Mouse (Mus musculus) brown adipose tissue, adult 24 weeks (tissue): Measurements from ENCODE around the gene Tsga10ip. TPM values are rescaled to one million over a fixed set of nuclear protein-coding genes. Genes with fewer than 3 reads are reported as not detected.
"Not testable (repeated sequence)": the region's sequence is repeated elsewhere in the genome, so short reads cannot be mapped to it uniquely, and the experiment has no call there.

Experiments used
- H3K27ac ChIP-seq: fragments of 200-500 bp; replicated peaks from 2 replicates; pipeline ENCODE4 v1.5.1; 2012; ENCODE audit warnings: low read depth, mild to moderate bottlenecking, low read length
- H3K4me1 ChIP-seq: fragments of 200-500 bp; 2 replicates; pipeline ENCODE4 v1.6.1; 2012; ENCODE audit warnings: low read length, mixed read lengths; ENCODE audit not compliant: control insufficient read depth, insufficient read depth, insufficient read length
- H3K4me3 ChIP-seq: fragments of 200-500 bp; 2 replicates; pipeline ENCODE4 v1.5.1; 2012; ENCODE audit warnings: low read depth, mild to moderate bottlenecking, low read length, moderate library complexity; ENCODE audit not compliant: insufficient read depth
- polyA plus RNA-seq: library from polyadenylated mRNA; stranded (reverse); fragments of >200 nt; gene quantifications from 2 replicates; pipeline ENCODE4 v1.2.4, GENCODE M21; 2012; ENCODE audit not compliant: missing spikeins, insufficient read depth, insufficient read length

Gene Tsga10ip
- polyA plus RNA-seq, 1 experiment: not detected

- H3K4me3 ChIP-seq: no peak overlapping the region
Measured at GRCm38 (mm10) chr19:5411961-5412360, 9.6 kb upstream of the Tsga10ip start.

GRCm38 (mm10) chr19:5410641-5411040, 8.3 kb upstream of the Tsga10ip start:
- no peak overlapping the region for H3K27ac ChIP-seq
- H3K4me3 ChIP-seq: no peak overlapping the region
- peaks cover 17% of the 10 kb centered on the region for H3K4me1 ChIP-seq

More at GRCm38 (mm10) chr19:5411961-5412360, 9.6 kb upstream of the Tsga10ip start:
- peaks cover 15% of the 10 kb centered on the region for H3K4me1 ChIP-seq
- no peak overlapping the region for H3K27ac ChIP-seq

GRCm38 (mm10) chr19:5409068-5409467, 6.7 kb upstream of the Tsga10ip start:
- H3K27ac ChIP-seq: peak overlapping the region; percentile 88
- H3K4me3 ChIP-seq: no peak overlapping the region
- H3K4me1 ChIP-seq: peaks cover 17% of the 10 kb centered on the region

- peak overlapping the region; percentile 92 for H3K4me3 ChIP-seq
- peaks cover 17% of the 10 kb centered on the region for H3K4me1 ChIP-seq
- peak overlapping the region; percentile 100 for H3K27ac ChIP-seq
Measured at GRCm38 (mm10) chr19:5408057-5409001, 6.0 kb upstream of the Tsga10ip start.

GRCm38 (mm10) chr19:5407133-5407532, 4.8 kb upstream of the Tsga10ip start:
- H3K4me1 ChIP-seq: peaks cover 17% of the 10 kb centered on the region
- H3K27ac ChIP-seq: peak overlapping the region; percentile 100
- H3K4me3 ChIP-seq: peak overlapping the region; percentile 92

DNA sequence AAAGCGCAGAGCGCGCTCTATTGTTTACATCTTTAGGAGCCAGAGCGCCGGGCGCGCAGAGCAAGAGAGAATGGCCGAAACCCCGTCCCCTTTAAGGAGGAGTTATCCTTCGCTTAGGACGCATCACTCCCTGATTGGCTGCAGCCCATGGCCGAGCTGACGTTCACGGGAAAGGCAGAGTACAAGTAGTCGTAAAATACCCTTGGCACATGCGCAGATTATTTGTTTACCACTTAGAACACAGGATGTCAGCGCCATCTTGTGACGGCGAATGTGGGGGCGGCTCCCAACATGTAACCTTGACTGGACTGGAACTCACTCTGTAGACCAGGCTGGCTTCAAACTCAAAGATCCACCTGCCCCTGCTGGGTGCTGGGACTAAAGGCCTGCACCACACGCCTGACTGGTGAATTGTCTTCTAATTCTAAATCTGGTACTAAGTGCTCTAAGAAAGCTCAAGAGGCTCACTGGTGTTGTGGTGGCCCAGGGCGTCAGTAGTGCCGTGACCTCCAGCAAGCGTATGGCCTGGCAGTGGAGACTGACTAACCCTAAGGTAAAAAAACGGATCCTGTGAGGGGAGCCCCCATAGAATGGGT, 4.3 kb upstream of the Tsga10ip start:
- peak overlapping the region; percentile 92 for H3K4me3 ChIP-seq
- peak overlapping the region; percentile 100 for H3K27ac ChIP-seq

DNA sequence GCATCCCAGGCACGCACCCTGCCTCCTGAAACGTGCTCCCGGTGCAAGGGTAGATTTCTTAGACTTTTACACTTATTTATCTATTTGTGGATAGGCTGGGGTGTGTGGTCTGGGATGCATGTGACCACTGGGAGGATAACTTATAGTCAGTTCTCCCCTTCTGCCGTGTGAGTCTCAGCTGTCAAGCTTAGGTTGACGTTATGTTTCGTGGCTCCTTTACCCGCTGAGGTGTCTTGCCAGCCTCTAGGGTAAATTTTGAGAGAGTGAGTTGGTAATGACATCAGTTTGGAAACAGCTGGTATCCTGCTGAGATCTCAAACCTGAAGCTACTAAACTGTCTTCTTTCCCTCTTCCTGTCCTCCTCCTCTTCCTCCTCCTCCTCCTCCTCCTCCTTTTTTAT, 3.6 kb upstream of the Tsga10ip start:
- Histone ChIP-seq H3K4me3 (peak overlapping the region; percentile 58), H3K4me1 (peaks cover 17% of the 10 kb centered on the region), H3K27ac (peak overlapping the region; percentile 68)

More for the DNA sequence above, 4.3 kb upstream of the Tsga10ip start:
- peaks cover 17% of the 10 kb centered on the region for H3K4me1 ChIP-seq

GRCm38 (mm10) chr19:5401073-5401472, 1.3 kb downstream of the Tsga10ip start:
- H3K4me3 ChIP-seq, H3K27ac ChIP-seq, H3K4me1 ChIP-seq: not testable (repeated sequence)

DNA sequence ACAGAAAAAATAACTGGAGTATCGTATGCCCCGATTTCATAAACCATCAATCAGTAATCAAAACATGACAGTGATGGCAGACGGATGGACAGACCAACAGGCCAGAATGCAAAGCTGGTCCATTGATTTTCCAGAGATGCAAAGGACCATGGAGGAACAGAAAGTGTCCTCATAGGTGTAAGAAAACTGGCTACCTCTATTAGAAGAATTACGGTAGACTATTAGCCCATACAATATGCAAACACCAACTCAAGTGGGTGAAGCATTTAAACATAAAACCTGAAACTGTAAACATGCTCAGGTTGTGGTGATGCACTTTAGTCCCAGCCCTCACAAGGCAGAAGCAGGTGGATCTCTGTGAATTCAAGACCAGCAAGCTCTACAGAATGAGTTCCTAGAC, 7.0 kb downstream of the Tsga10ip start:
- Histone ChIP-seq H3K4me3 (no peak overlapping the region), H3K27ac (no peak overlapping the region), H3K4me1 (0 out of 2 replicates have a peak, but pooled peaks cover 2% of the 10 kb centered on the region)

DNA sequence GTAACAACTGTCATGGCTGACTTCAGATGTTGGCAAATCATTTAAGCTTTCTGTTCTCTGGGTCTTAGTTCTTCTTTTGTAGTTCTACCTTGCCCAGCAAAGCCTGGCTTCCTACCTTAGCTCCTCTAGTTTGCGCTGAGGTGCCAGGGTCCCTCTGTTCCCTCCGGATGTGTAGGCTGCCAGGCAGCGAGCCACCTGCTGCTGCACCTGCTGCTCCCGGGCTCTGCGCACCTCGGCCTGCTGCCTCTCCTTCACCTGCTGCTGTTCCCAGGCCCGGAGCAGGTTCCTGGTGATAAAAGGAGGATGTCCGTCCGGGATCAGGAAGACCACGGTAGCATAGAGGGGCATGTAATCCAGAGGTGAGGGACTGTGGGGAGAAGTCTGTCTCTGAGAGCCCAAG, 8.2 kb downstream of the Tsga10ip start:
- Histone ChIP-seq H3K4me3 (no peak overlapping the region), H3K4me1 (peaks cover 8% of the 10 kb centered on the region; the same call in 1 of the 2 replicates), H3K27ac (no peak overlapping the region)

DNA sequence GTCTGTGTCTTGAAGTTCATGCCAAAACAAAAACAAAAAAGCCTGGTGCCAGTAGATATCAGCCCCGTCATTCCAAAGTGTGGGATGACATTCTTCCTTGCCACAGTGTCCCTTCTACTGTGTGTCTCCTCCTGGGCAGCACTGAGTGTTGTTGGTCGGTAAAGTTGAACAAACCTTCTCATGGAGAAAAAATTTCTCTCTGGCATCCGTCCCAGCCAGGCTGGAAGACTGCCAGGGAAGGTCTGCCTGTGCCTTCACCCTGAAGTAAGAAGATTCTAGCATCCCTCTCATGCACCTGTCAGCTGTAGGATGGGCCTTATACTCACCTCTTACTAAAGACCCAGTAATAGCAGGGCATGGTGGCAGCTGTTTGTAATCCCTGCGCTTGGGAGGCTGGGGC, 9.4 kb downstream of the Tsga10ip start:
- peaks cover 8% of the 10 kb centered on the region; the same call in 1 of the 2 replicates for H3K4me1 ChIP-seq
- H3K4me3 ChIP-seq: no peak overlapping the region
- H3K27ac ChIP-seq: no peak overlapping the region

DNA sequence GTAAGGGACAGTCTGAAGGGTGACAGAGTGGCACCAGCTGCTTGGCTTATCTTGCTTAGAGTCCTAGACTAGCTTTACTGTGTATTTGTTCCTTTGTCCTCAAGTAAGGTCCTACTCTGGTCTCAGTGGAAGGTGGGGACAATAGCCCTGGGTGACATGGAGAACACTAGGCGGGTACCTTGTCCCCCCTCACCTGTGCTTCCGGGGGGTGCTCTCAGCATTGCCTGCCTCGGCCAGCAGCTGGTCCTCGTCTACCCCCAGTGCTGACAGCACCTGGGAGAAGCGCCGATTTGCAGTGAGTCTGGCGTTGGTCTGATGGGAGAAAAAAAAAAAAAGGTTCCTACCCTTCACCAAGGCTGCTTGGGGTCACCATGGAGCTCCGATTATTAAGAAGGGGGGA, 11.9 kb downstream of the Tsga10ip start:
- H3K4me3 ChIP-seq: no peak overlapping the region
- H3K4me1 ChIP-seq: peaks cover 14% of the 10 kb centered on the region; the same call in 1 of the 2 replicates
- H3K27ac ChIP-seq: no peak overlapping the region

DNA sequence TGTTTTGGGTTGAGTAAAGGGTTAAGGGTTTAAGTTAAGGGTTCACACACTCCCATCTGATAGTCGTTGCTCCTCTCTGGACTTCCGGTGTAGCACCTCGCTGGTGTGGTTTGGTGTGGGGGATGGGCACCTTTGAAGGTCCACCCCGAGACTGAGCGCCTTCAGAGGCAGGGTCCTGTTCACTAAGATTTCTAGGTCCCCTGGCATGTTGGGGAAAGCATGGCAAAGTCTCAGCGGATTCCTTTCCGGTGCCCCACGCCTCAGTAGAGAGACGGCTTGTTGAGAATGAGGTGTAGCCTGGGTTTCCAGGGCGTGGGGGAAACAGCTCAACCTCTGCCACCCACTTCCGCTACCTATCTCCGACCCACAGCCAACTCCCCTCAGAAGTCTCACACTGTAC, 12.7 kb downstream of the Tsga10ip start:
- peak overlapping the region; percentile 82 for H3K4me3 ChIP-seq
- peaks cover 14% of the 10 kb centered on the region; the same call in 1 of the 2 replicates for H3K4me1 ChIP-seq
- H3K27ac ChIP-seq: 0 out of 2 replicates have a peak overlapping the region, but pooled peaks have one; percentile 15

DNA sequence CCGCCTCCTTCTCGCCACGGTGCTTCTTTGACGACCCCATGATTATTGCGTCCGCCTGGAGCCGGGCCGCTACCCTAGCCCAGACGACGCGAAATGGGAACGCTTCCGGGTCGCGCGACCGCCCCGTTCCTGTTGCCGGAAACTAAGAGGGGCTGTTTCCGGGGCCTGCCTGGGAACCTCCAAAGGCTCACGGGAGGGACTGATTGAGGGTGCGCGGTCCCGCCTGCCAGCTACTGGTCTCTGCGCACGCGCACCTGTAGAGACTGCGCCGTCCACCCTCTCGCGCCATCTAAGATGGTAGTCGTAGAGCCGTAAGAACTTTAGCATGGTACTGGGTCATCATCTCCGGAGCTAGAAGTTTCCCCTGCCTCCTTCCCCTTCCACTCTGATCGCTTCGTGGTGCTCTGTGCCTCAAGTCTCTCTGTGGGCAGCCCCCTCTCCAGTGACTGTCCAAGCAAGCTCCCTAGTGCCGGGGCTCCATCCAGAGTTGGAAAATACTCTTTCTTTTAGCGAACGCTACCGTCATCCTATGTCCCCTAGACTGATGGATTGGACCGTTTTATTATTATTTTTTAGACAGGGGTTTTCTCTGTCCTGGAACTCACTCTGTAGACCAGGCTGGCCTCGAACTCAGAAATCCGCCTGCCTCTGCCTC, 13.6 kb downstream of the Tsga10ip start, which contains the start of gene Sart1:
TSS of gene Sart1 (minus strand) at position 116 of the 655 bp plus-strand sequence.
- H3K4me3 ChIP-seq: peak within 1 kb of the TSS; percentile 92
- peak within 1 kb of the TSS; percentile 83 for H3K27ac ChIP-seq
- H3K4me1 ChIP-seq: peaks cover 14% of the 10 kb centered on the region; the same call in 1 of the 2 replicates

DNA sequence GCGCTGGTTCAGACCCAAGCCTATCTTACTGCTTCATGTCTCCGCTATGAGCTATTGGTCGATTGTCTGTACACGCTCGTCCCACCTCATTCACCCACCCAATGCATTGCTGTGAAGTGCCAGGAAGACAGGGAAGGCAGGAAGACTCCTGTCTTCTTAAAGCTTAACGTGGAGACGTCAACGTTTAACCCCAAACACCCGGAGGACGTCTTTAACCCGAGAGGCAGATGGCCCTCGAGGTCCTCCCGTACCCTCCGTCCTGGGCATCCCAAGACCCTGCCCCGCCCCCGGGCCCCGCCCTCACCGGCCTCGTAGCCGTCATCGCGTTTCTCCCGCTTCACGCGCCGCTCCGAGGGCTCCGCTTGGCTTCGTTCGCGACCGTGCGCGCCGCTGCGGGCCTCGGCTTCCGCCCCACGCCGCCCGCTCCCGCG, 14.3 kb downstream of the Tsga10ip start:
- Histone ChIP-seq H3K27ac (peak overlapping the region; percentile 66), H3K4me3 (peak overlapping the region; percentile 92), H3K4me1 (peaks cover 14% of the 10 kb centered on the region; the same call in 1 of the 2 replicates)
